8 mouse cellular contexts compared by ENCODE assay signal in genomic region chr6:92091130-92091591, GRCm38 (mm10). TPM values are rescaled to one million over a fixed set of nuclear protein-coding genes. Genes with fewer than 3 reads are reported as not detected.
DNase-seq lines count a peak whose midpoint lies in the region; ATAC-seq and TF ChIP-seq lines count a peak whose summit lies in the region.

TSS of gene Nr2c2 (plus strand) at chr6:92091390.

- no peak for TF ChIP-seq EP300 in lung, postnatal 0 days (IDR thresholded peaks at IDR 0.05)

- peak within 1 kb of the TSS; percentile 71 for H3K4me2 ChIP-seq in lung, postnatal 0 days (replicated peaks; ENCODE audit: low read depth, low read length)

- H3K27me3 ChIP-seq in hindbrain, embryonic 10.5 days (ENCODE audit: insufficient read depth, poor library complexity, severe bottlenecking): no peaks in the 10 kb centered on the region
- no peaks in the 10 kb centered on the region for H3K27me3 ChIP-seq in lung, postnatal 0 days (replicated peaks; ENCODE audit: insufficient read depth, low read length)

- DNase-seq in NIH3T3 (ENCODE audit: low read depth): peak; percentile 88
- peak; percentile 93 for DNase-seq in cerebellum, adult 9-11 months
- peak; percentile 64 to 84 for DNase-seq in frontal cortex, adult 2 months (ENCODE audit: extremely low spot score in 1 of 2, low spot score in 1 of 2)
- DNase-seq in hindbrain, embryonic 10.5 days (ENCODE audit: low spot score): peak; percentile 87
- peak; percentile 85 to 91 for DNase-seq in layer of hippocampus, postnatal 10 days (ENCODE audit: low spot score in 2 of 2)
- peak; percentile 88 for DNase-seq in lung, postnatal 0 days (ENCODE audit: low spot score)
- peak; percentile 70 for DNase-seq in ovary, postnatal 10 days (ENCODE audit: low spot score)
- peak; percentile 88 for DNase-seq in thymus, postnatal 0 days (ENCODE audit: low spot score)

- peaks cover 38% of the 10 kb centered on the region for H3K4me1 ChIP-seq in hindbrain, embryonic 10.5 days (replicated peaks)
- H3K4me1 ChIP-seq in lung, postnatal 0 days (ENCODE audit: insufficient read depth, low read depth, low read length): peaks cover 15% of the 10 kb centered on the region; the same call in 1 of the 2 replicates

- TF ChIP-seq CTCF in lung, postnatal 0 days (IDR thresholded peaks at IDR 0.05): no peak

- no peaks in the 10 kb centered on the region for H3K9me3 ChIP-seq in hindbrain, embryonic 10.5 days
- no peaks in the 10 kb centered on the region for H3K9me3 ChIP-seq in lung, postnatal 0 days (ENCODE audit: low read length)

- peak within 1 kb of the TSS; percentile 88 for H3K4me3 ChIP-seq in hindbrain, embryonic 10.5 days
- peak within 1 kb of the TSS; percentile 99 for H3K4me3 ChIP-seq in lung, postnatal 0 days (ENCODE audit: low read depth, low read length)

- H3K36me3 ChIP-seq in hindbrain, embryonic 10.5 days: no peaks in the 10 kb centered on the region
- H3K36me3 ChIP-seq in lung, postnatal 0 days (ENCODE audit: insufficient read depth, low read length): no peaks in the 10 kb centered on the region

- ATAC-seq in lung, postnatal 0 days: peak; percentile 53

- H3K9ac ChIP-seq in lung, postnatal 0 days (replicated peaks; ENCODE audit: low read depth): peak within 1 kb of the TSS; percentile 99

- WGBS in hindbrain, embryonic 10.5 days: under 1% methylated on average over 54 of the region's 58 CpGs
- WGBS in lung, postnatal 0 days: under 1% methylated on average over 34 of the region's 58 CpGs

- H3K27ac ChIP-seq in hindbrain, embryonic 10.5 days: peak within 1 kb of the TSS; percentile 99
- peak within 1 kb of the TSS; percentile 100 for H3K27ac ChIP-seq in lung, postnatal 0 days (ENCODE audit: low read length)

RNA-seq across cellular contexts. Expression of gene Nr2c2, which starts in this region (rescaled TPM):
- polyA plus RNA-seq in frontal cortex, adult 2 months (2012; rRNA removed): 41.5 and 44.2 TPM in 2 replicates
- polyA plus RNA-seq in hindbrain, embryonic 10.5 days (2016; fragmentation: Nextera tagmentation; extraction: Ambion mirVana): 14.6 and 16.8 TPM in 2 replicates
- total RNA-seq in layer of hippocampus, postnatal 10 days (2021): 10 to 100 TPM; 83.7 to 86.6 TPM
- polyA plus RNA-seq in lung, postnatal 0 days (2015; fragmentation: Nextera tagmentation; extraction: Ambion mirVana): 14.7 and 15.7 TPM in 2 replicates
- 18.3 and 27.0 TPM in 2 replicates for polyA plus RNA-seq in thymus, postnatal 0 days (2015; fragmentation: Nextera tagmentation; extraction: Ambion mirVana)

Comparison
In these comparisons a context has a peak if more than half of its experiments do, and no peak if none do; other contexts are left out.
1. Peak in every context shown above with its lines: DNase-seq, ATAC-seq, H3K4me3 ChIP-seq and H3K27ac ChIP-seq.